Mouse (Mus musculus): ENCODE results near the gene Tada3.

Gene Tada3

DNA sequence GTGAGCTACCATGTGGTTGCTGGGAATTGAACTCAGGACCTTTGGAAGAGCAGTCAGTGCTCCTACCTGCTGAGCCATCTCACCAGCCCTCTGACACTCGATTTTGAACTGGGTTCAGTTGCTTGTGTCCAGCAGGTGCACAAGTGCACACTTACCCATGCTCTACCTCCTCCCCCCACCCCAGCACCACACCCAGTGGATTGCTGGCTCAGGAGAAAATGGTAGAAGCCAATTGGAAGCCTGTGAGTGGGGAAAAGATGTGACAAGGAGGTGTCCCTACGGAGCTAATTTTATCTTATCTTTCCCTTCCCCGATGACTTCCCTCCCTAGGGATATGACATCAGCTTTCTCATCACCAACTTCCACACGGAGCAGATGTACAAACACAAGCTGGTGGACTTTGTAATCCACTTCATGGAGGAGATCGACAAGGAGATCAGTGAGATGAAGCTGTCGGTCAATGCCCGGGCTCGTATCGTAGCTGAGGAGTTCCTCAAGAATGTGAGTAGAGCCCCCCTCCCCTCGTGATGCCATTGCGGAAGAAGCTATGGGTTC is 7.6 kb upstream of the Tada3 start:
- DNase-seq: no peak

DNA sequence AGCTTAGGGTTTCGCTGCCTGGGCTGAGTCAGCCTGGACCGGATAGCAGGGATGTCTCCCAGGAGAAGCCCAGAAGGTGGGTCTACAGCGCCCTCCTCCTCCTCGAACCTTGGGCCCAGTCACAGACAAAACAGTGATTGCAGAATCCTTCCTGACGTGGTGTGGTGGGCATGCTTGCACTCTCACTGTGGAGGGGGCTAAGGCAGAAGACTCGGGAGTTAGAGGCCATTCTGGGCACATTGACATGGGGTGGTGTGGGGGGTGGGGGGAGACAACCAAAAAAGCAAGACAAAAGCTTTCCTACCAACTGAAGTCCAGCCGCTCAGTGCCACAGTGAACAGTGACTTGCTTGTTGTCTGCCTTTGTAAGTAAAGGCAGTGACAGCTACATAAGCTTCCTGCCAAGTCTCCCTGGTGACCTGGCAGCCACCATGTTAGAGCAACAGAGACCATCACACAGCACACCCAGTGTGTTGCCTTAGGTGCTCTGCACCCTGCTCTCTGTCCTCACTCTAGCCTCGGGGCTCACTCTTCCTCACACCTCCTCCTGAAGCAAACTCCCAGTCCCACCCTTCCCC is 6.8 kb upstream of the Tada3 start:
- no peak for DNase-seq

DNA sequence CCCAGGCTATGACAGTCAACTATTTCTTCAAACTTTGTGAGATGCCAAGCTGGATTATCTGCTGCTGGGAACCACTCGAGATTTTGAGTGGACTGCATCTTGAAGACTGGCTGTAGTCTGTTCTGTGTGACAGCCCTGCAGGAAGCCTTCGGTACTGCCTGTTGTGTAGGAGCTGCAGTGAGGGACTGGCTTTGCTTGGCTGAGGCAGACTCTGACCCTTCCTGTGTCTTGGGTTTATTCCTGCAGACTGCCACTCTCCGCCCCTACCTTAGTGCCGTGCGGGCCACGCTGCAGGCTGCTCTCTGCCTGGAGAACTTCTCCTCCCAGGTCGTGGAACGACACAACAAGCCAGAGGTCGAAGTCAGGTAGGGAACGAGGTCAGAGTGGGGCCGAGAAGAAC is 2.8 kb upstream of the Tada3 start:
- peak in 1 of 2 experiments; percentile 42 for DNase-seq

GRCm38 (mm10) chr6:113379246-113379645 is 1.6 kb upstream of the Tada3 start:
- no peak for DNase-seq

GRCm38 (mm10) chr6:113377172-113377495 is 549 bp downstream of the Tada3 start:
- DNase-seq: no peak

GRCm38 (mm10) chr6:113373491-113373890 is 4.2 kb downstream of the Tada3 start:
- DNase-seq: no peak

- DNase-seq: peak in 1 of 2 experiments; percentile 39
Measured at GRCm38 (mm10) chr6:113370194-113370929, 7.3 kb downstream of the Tada3 start.

DNA sequence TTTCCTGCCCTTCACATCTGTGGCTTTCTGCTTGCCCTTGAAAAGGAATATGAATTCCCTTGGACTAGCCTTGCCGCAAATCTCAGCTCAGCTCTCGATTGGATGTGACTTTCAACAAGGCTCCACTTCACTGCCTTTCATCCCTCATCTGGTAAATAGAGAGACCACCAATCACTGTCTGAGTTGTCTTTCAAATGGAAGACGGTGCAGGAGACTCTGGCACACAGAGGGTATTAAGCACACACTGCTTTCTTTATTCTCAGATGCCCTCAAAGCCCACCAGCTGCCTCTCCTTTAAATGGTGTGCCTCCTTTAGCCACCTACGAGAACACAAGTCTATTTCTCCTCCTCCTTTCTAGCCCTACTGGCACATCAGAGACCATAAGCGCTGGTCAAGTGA is 9.1 kb downstream of the Tada3 start:
- DNase-seq: no peak

DNA sequence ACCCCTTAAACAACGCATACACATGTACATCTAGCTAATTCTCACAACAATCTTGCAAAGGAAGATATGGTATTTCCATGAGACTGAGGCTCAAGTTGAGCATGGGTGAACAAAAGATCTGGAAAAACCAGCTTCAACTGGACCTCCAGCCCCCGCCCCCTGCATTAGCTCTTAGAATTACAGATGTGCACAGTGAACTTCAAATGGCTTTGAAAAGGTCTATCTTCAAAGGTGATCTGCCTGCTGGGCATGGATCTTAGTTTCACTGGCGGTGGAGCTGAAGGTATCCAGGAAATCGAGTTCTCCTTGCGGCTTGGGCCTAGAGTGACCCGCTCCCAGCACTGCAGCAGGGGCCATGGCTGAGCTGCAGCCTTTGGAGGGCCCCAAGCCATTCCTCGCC is 9.6 kb downstream of the Tada3 start:
- DNase-seq: no peak

- no peak for DNase-seq
Measured at GRCm38 (mm10) chr6:113367574-113367973, 10.1 kb downstream of the Tada3 start.

- no peak for DNase-seq
Measured at GRCm38 (mm10) chr6:113366639-113367038, 11.0 kb downstream of the Tada3 start.

DNA sequence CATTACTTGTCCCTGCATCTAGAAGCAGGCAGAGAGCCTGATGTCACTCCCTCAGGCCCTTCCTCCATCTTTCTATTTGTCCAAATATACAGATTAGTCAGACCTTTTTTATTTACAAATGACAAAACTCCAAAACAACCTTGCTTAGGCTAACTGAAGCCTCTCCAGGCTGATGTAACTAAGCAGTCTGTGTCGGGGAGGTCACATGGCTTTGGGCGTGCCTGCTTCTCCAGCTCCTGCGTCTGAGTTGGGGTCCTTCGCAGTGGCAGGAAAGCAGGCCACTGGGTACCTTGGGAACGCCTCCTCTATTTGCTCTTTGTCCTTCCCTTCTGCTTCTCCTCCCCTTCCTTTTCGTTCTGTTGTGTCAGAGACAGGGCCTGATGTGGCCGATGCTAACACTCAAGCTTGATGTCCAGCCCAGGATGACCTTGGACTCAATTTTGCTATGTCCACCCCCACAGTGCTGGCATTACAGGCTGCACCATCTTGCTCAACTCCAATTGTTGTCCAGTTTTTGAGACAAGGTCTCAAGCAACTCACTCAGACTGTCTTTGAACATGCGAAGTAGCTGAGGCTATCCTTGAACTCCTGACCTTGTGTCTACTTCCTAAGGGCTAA is 13.1 kb downstream of the Tada3 start:
- no peak for DNase-seq

GRCm38 (mm10) chr6:113362241-113362640 is 15.4 kb downstream of the Tada3 start:
- DNase-seq: no peak

GRCm38 (mm10) chr6:113361476-113361875 is 16.2 kb downstream of the Tada3 start:
- DNase-seq: no peak

DNA sequence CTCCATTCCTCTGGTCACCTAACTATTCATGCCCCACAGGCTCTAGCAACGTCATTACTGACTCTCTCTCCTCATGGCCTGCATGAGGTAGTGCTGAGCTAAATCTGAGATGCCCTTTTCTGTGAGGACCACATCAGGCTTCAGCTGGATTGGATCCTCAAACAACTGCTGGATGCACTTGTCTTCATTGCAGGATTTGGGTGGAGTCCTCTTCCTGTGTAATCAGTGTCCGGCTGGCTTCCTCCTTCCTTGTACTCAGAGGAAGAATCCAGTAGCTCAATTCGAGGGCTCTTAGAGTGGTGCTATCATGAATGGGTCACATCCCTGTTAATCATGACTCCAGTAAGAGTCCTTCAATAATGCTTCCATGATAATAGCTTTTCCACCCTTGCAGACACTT is 24.0 kb downstream of the Tada3 start:
- no peak for DNase-seq

GRCm38 (mm10) chr6:113352820-113353219 is 24.9 kb downstream of the Tada3 start:
- DNase-seq: no peak

GRCm38 (mm10) chr6:113351653-113352052 is 26.0 kb downstream of the Tada3 start:
- DNase-seq: no peak

DNA sequence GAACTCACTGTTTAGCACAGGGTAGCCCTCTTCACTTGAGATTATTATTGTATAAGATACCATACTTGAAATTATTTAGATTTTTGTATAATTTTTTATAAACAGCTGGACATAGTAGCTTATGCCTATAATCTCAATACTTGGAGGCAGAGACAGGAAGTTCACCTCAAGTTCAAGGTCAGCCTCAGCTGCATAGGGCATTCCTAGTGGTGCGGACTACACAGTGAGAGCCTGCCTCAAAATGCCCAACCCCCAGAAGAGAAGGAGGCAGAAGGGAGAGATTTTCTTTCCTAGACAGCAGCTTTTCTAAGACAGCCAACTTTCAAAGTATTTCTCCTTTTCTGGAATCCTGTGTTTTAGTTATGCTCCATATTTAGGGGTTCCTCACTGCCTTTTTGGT is 26.5 kb downstream of the Tada3 start:
- no peak for DNase-seq

- no peak for DNase-seq
Measured at GRCm38 (mm10) chr6:113350538-113350937, 27.1 kb downstream of the Tada3 start.

DNA sequence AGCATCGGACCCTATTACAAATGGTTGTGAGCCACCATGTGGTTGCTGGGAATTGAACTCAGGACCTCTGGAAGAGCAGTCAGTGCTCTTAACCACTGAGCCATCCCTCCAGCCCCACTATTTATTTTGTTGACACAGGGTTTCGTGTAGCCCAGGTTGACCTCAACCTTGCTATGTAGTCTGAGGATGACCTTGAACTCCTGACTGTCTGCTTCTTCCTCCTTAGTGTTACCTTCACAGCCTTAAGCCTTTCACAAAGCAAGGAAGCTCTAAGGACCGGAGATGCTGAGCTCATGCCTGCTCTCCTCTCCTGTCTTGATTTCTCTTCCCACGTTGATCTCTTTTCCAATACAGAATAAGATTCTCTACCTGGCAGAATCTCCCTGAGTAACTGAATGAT is 30.8 kb downstream of the Tada3 start:
- no peak for DNase-seq

DNA sequence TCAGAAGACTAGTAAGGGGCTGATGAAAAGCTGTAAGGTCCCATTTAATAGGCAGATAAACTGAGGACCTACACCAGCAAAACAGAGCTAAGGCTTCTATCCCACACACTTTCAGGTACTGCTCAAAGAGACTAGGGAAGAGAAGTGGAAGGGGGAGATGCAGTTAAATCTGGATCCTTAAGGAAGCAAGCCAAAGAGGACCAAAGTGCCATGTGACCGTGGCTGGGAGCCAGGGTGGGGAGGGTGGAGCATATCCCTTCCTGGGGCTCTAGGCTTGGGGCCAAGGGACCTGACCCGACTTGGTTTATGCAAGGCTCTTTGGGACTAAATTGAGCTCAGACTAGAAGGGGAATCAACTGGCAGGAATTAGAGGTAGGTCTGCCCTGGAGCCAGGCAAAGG is 33.4 kb downstream of the Tada3 start:
- DNase-seq: peak; percentile 78 to 84

GRCm38 (mm10) chr6:113343177-113344092 is 34.2 kb downstream of the Tada3 start, which contains the start of gene Camk1:
Camk1 (minus strand) TSS chr6:113343984.
- peak; percentile 82 to 89 for DNase-seq

DNA sequence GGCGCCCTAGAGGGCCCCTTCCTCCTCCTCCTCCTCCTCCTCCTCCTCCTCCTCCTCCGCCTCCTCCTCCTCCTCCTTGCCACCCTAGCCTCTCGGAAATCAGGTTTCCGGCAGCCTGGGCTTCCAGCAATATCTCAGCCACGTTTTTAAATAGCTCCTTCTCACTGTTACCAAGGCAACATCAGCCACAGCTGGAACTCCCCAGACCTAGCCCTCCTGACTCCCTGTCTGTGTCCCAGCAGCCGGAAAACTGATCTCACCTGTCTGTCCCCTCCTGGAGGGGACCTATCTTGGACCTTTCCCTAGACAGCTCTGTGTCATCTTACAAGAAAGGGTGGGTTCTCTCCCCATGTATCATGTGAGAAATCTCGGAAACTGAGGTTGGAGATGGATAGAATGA is 35.4 kb downstream of the Tada3 start:
- peak; percentile 16 to 35 for DNase-seq
